In the genomic region with DNA sequence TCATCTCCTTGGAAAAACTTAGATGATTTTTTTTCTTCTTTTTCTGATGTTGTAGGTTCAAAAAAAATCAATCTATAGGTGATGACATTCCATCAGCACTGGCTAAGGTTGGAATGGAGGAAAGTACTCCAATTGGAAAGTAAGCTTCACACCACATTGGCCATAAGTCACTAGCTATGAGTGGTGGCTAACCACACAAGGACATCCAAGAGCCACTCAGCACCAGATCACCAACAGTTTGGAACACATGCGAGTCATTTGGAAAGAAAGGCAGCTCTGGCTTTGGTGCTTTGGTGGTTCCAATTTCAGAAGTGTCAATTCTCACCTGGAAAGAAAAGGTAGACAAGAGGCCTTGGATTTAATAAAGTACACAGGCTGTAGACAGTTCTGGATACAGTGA, we compare ENCODE assay signal across 20 mouse cellular contexts.
"Had no signal": no experiment of that assay in that cellular context is flagged by ENCODE, and none has a peak within 500 bp of the region (broad histone marks: within the 10 kb centered on the region; RNA-seq: fewer than 3 reads in every experiment).

No protein-coding gene starts in this region.

- H3K9me3 ChIP-seq: lung, embryonic 15.5 days; midbrain, embryonic 10.5 days; midbrain, embryonic 12.5 days; neural tube, embryonic 13.5 days; neural tube, embryonic 15.5 days had no signal

- DNase-seq: liver, postnatal 0 days; lung, adult 2 months; lung, postnatal 14 days; lung, postnatal 36 days; midbrain, embryonic 14.5 days; retina, postnatal 1 day; right cerebral cortex, adult 18-20 months; right cerebral cortex, postnatal 25 days; right cerebral cortex, postnatal 4 days; spleen, adult 18-20 months; thymus, adult 18-20 months; thymus, postnatal 25 days; thymus, postnatal 4 days had no signal

- H3K27ac ChIP-seq: lung, embryonic 15.5 days; macrophage; midbrain, embryonic 10.5 days; midbrain, embryonic 12.5 days; neural tube, embryonic 13.5 days; neural tube, embryonic 15.5 days had no signal

- H3K36me3 ChIP-seq: lung, embryonic 15.5 days; midbrain, embryonic 10.5 days; midbrain, embryonic 12.5 days; neural tube, embryonic 13.5 days; neural tube, embryonic 15.5 days had no signal

- H3K27me3 ChIP-seq: lung, embryonic 15.5 days; midbrain, embryonic 12.5 days; neural tube, embryonic 13.5 days; neural tube, embryonic 15.5 days had no signal

- H3K4me1 ChIP-seq: lung, embryonic 15.5 days had no signal

- H3K4me3 ChIP-seq: lung, embryonic 15.5 days; midbrain, embryonic 10.5 days; midbrain, embryonic 12.5 days; myocyte; neural tube, embryonic 13.5 days; neural tube, embryonic 15.5 days had no signal
